Mouse (Mus musculus) kidney, postnatal 0 days (tissue): ENCODE data around the gene Tmem115. TPM values are rescaled to one million over a fixed set of nuclear protein-coding genes. Genes with fewer than 3 reads are reported as not detected.

Experiments used
- ATAC-seq: fragments of 200-750 bp; cut with Nextera tagmentation; replicated peaks from 2 replicates; pipeline ENCODE4 v1.8.0; 2017; ENCODE audit warnings: low read depth, moderate number of reproducible peaks, moderate TSS enrichment, moderate library complexity; ENCODE audit not compliant: low FRiP score
- DNase-seq: peaks from one replicate; pipeline ENCODE4 v3.0.0-alpha.2; 2016; ENCODE audit warnings: low spot score
- H3K27ac ChIP-seq: fragments of 300-500 bp; sonication (generic); 2 replicates; pipeline ENCODE4 v1.5.1; 2014; ENCODE audit warnings: mild to moderate bottlenecking
- H3K27me3 ChIP-seq: fragments of 300-500 bp; sonication (generic); 2 replicates; pipeline ENCODE4 v1.6.1; 2014; ENCODE audit warnings: low read length, mixed read lengths; ENCODE audit not compliant: insufficient read depth
- H3K36me3 ChIP-seq: fragments of 300-500 bp; sonication (generic); 2 replicates; pipeline ENCODE4 v1.6.1; 2014; ENCODE audit warnings: low read length, mixed read lengths; ENCODE audit not compliant: insufficient read depth
- H3K4me1 ChIP-seq: fragments of 300-500 bp; sonication (generic); replicated peaks from 2 replicates; pipeline ENCODE4 v1.6.1; 2014; ENCODE audit warnings: antibody characterized with exemption, low read length, mixed read lengths; ENCODE audit not compliant: insufficient read depth
- H3K4me2 ChIP-seq: fragments of 300-500 bp; sonication (generic); 2 replicates; pipeline ENCODE4 v1.6.1; 2014; ENCODE audit warnings: mild to moderate bottlenecking, low read length, moderate library complexity, mixed read lengths
- H3K4me3 ChIP-seq: fragments of 300-500 bp; sonication (generic); replicated peaks from 2 replicates; pipeline ENCODE4 v1.5.1; 2014; ENCODE audit warnings: low read depth, low read length
- H3K9ac ChIP-seq: fragments of 300-500 bp; sonication (generic); 2 replicates; pipeline ENCODE4 v1.6.1; 2014; ENCODE audit warnings: low read depth, low read length
- H3K9me3 ChIP-seq: fragments of 300-500 bp; sonication (generic); replicated peaks from 2 replicates; pipeline ENCODE4 v1.6.1; 2016; ENCODE audit warnings: low read length, inconsistent platforms, mixed read lengths
- CTCF ChIP-seq: IDR thresholded peaks from 2 replicates; pipeline ENCODE4 v1.5.1; 2016; ENCODE audit warnings: antibody characterized with exemption, low read depth, mild to moderate bottlenecking, moderate library complexity
- WGBS: fragments of 180-500 bp; shearing (Covaris S2); extraction: QIAGEN DNeasy Blood & Tissue Kit; methylation state at CpG from one replicate; pipeline ENCODE4 v1.1.7; 2014; 5-methylcytosine and 5-hydroxymethylcytosine counted together
- polyA plus RNA-seq: library from polyadenylated mRNA; unstranded; fragments of >200 nt; fragmentation: Nextera tagmentation; extraction: Ambion mirVana; gene quantifications from 2 replicates; pipeline ENCODE4 v1.2.1, GENCODE M21; 2015

Tmem115 gene
- polyA plus RNA-seq, 1 experiment from 2014 or later: 54.7 TPM

DNA sequence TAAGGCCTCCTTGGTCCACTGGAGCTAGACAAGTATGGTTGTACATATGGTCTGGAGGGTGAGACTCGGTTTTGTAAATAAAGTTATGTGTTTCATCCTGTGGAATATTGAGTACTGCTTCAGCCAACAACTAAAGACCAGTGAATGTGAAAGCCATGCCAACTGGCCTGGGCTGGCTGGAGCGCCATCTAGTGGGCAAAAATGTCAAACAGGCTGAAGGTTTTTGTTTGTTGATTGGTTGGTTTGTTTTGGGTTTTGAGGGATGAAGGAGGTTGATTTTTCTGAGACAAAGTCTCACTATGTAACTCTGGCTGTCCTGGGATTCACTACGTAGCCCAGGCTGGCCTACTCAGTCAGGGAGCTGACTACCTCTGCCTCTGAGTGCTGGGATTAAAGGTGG is 11.9 kb downstream of the Tmem115 start:
- ATAC-seq (no peak), DNase-seq (peak; percentile 80)
- 11% methylated on average over 3 of the region's 3 CpGs for WGBS
- peaks cover 21% of the 10 kb centered on the region; the same call in 1 of the 2 replicates for H3K4me1 ChIP-seq
- no peak overlapping the region for H3K9ac ChIP-seq
- 0 out of 2 replicates have a peak, but pooled peaks cover 8% of the 10 kb centered on the region for H3K36me3 ChIP-seq
- no peaks in the 10 kb centered on the region for H3K27me3 ChIP-seq
- TF ChIP-seq CTCF: peak; percentile 96
- H3K9me3 ChIP-seq: no peaks in the 10 kb centered on the region
- H3K4me2 ChIP-seq: no peak overlapping the region
- H3K27ac ChIP-seq: no peak overlapping the region
- no peak overlapping the region for H3K4me3 ChIP-seq

DNA sequence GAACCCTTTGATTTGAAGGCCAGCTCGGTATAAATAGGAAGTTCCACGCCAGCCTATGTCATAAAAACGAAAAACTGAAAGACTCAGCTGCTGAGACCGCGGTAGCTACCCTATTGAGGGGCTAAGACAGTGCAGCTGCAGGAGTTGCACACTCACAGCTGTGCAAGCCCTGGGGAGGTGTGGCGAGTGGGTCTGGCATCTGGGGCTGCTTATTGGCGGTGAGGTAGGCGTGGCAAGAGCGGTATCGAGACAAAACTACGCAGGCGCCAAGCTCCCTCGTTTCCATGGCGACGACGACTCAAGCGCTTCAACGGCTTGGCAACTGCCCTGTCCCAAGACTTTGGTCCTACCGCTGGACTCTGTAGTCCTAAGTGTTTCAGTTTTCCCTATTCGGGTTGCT is 13.3 kb downstream of the Tmem115 start, which contains the start of gene Zmynd10:
Gene Zmynd10, plus strand, starts transcription at position 273 of the 400 bp plus-strand sequence.
- Histone ChIP-seq H3K4me1 (peaks cover 26% of the 10 kb centered on the region), H3K36me3 (0 out of 2 replicates have a peak, but pooled peaks cover 8% of the 10 kb centered on the region), H3K9ac (no peak within 1 kb of the TSS), H3K4me3 (no peak within 1 kb of the TSS; the same call in 1 of the 2 replicates), H3K4me2 (peak within 1 kb of the TSS; percentile 53), H3K27me3 (no peaks in the 10 kb centered on the region), H3K27ac (peak within 1 kb of the TSS; percentile 60; the same call in 1 of the 2 replicates), H3K9me3 (no peaks in the 10 kb centered on the region)
- DNase-seq: peak; percentile 95
- 2% methylated on average over 20 of the region's 20 CpGs for WGBS
- no peak for TF ChIP-seq CTCF
- ATAC-seq: peak; percentile 56

DNA sequence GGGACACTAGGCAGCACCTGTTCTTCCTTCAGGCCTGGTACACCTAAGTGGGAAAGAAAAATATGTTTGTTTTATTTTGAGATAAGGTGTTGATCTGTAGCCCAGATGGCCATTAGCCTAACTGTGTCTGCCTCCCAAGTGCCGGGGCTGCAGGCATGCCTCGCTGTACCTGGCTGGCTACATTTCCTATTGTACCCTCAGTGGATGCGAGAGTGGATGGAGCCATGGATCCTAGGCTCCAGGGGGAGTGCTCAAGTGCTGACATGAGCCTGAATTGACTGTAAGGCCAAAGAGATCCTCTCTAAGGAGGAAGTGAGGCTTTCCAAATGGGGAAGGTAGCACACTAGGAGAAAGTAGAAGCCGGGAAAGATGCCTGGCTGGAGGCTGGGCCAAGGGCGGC is 14.2 kb downstream of the Tmem115 start:
- H3K4me1 ChIP-seq: peaks cover 32% of the 10 kb centered on the region

DNA sequence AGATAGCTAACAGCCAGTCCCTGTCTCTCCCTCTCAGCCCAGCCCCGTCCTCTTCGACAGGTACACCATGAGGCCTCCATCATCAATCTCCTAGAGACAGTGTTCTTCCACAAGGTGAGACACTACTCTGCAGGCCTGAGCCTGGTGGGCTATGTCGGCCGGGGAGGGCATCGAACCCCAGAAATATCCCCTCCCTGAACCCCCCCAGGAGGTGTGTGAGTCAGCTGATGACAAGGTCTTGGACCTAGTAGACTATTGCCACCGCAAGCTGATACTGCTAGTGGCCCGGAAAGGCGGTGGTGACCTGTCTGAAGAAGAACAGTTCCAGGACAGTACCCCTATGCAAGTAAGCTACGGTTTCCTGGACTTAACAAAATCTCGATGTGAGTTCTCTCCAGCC is 15.1 kb downstream of the Tmem115 start:
- Histone ChIP-seq H3K27ac (no peak overlapping the region), H3K9ac (no peak overlapping the region), H3K4me1 (peaks cover 41% of the 10 kb centered on the region), H3K27me3 (no peaks in the 10 kb centered on the region), H3K4me2 (no peak overlapping the region), H3K36me3 (0 out of 2 replicates have a peak, but pooled peaks cover 8% of the 10 kb centered on the region), H3K9me3 (no peaks in the 10 kb centered on the region), H3K4me3 (no peak overlapping the region)
- no peak for TF ChIP-seq CTCF
- DNase-seq: no peak
- 84% methylated on average over 10 of the region's 10 CpGs for WGBS
- no peak for ATAC-seq

More for the DNA sequence above, 14.2 kb downstream of the Tmem115 start:
- TF ChIP-seq CTCF: no peak
- no peak overlapping the region for H3K27ac ChIP-seq
- 0 out of 2 replicates have a peak, but pooled peaks cover 8% of the 10 kb centered on the region for H3K36me3 ChIP-seq
- no peaks in the 10 kb centered on the region for H3K27me3 ChIP-seq
- ATAC-seq (no peak), DNase-seq (no peak)
- H3K4me3 ChIP-seq: no peak overlapping the region
- WGBS: 79% methylated on average over 5 of the region's 5 CpGs
- no peak overlapping the region for H3K9ac ChIP-seq
- no peak overlapping the region for H3K4me2 ChIP-seq
- H3K9me3 ChIP-seq: no peaks in the 10 kb centered on the region

DNA sequence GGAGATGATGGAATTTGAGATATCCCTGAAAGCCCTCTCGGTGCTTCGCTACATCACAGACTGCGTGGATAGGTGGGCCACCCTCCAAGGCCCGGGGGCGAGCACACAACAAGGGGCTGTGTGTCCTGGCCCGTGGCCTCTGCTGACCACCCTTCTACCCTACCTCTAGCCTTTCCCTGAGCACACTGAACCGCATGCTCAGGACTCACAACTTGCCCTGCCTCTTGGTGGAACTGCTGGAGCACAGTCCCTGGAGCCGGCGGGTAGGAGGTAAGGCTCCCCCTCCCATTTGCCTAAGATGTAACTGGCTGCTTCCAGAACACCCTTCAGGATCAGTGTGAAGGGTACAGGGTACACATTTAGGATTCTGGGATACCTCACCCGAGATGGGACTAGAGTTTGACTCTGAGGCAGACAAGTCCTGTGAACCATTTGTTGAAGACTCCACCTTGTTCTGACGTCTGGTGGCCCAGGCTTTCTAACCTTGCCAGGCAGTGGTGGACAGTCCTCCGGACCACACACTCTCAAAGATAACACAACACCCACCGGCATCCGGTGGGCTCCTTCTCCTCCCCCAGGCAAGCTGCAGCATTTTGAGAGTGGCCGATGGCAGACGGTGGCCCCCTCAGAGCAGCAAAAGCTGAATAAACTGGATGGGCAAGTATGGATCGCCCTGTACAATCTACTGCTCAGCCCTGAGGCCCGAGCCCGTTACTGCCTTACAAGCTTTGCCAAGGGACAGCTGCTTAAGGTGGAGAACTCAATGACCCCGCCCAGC is 15.7 kb downstream of the Tmem115 start:
- H3K4me3 ChIP-seq: no peak overlapping the region
- H3K9ac ChIP-seq: no peak overlapping the region
- H3K27me3 ChIP-seq: no peaks in the 10 kb centered on the region
- no peak overlapping the region for H3K27ac ChIP-seq
- peaks cover 44% of the 10 kb centered on the region for H3K4me1 ChIP-seq
- 0 out of 2 replicates have a peak, but pooled peaks cover 8% of the 10 kb centered on the region for H3K36me3 ChIP-seq
- ATAC-seq: no peak
- no peak for DNase-seq
- no peaks in the 10 kb centered on the region for H3K9me3 ChIP-seq
- no peak for TF ChIP-seq CTCF
- H3K4me2 ChIP-seq: no peak overlapping the region
- WGBS: 79% methylated on average over 20 of the region's 20 CpGs

DNA sequence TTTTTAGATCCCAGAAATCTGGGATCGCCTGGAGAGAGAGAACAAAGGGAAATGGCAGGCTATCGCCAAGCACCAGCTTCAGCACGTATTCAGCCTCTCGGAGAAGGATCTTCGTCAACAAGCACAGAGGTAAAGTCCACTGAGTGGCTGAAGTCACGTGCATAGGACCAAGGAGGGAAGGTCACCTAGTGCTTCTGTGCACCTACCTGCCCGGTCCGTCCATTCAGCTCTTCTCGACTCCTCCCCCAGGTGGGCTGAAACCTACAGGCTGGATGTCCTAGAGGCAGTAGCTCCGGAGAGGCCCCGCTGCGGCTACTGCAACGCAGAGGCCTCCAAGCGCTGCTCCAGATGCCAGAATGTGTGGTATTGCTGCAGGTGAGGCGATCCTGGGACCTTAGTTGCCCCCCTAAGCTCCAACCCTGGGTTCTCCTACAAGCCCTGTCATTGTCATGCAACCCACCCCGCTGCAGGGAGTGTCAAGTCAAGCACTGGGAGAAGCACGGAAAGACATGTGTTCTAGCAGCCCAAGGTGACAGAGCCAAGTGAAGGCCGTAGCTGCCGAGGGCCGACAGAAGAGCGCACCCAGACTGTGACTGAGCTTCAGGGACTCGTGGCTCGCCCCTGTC is 16.9 kb downstream of the Tmem115 start:
- H3K36me3 ChIP-seq: no peaks in the 10 kb centered on the region
- peak overlapping the region; percentile 68; the same call in 1 of the 2 replicates for H3K9ac ChIP-seq
- H3K9me3 ChIP-seq: no peaks in the 10 kb centered on the region
- peaks cover 45% of the 10 kb centered on the region for H3K4me1 ChIP-seq
- DNase-seq (peak; percentile 49), ATAC-seq (no peak)
- no peak for TF ChIP-seq CTCF
- WGBS: 40% methylated on average over 23 of the region's 23 CpGs
- H3K27ac ChIP-seq: peak overlapping the region; percentile 76
- H3K27me3 ChIP-seq: no peaks in the 10 kb centered on the region
- peak overlapping the region; percentile 75 for H3K4me2 ChIP-seq
- H3K4me3 ChIP-seq: peak overlapping the region; percentile 41
